Mouse (Mus musculus): ENCODE results near the gene Phf13.

Gene Phf13

GRCm38 (mm10) chr4:152013036-152013813 lies 17.2 kb upstream of the Phf13 start:
- DNase-seq (ENCODE audit: extremely low spot score), result no peak

GRCm38 (mm10) chr4:152012109-152012508 lies 16.1 kb upstream of the Phf13 start:
- no peak for DNase-seq (ENCODE audit: extremely low spot score)

- DNase-seq (ENCODE audit: extremely low spot score), result no peak
These were observed 15.2 kb upstream of the Phf13 start for GRCm38 (mm10) chr4:152011171-152011760.

- no peak for DNase-seq (ENCODE audit: extremely low spot score)
These were observed 14.7 kb upstream of the Phf13 start for GRCm38 (mm10) chr4:152010707-152011134.

GRCm38 (mm10) chr4:152010091-152010706 lies 14.1 kb upstream of the Phf13 start:
- no peak for DNase-seq (ENCODE audit: extremely low spot score)

- peak; percentile 47 for DNase-seq (ENCODE audit: extremely low spot score)
These were observed 13.3 kb upstream of the Phf13 start for GRCm38 (mm10) chr4:152009076-152010051.

GRCm38 (mm10) chr4:152008622-152009075 lies 12.6 kb upstream of the Phf13 start, which contains the start of gene Klhl21:
Klhl21 (plus strand) TSS chr4:152008803.
- DNase-seq (ENCODE audit: extremely low spot score), result peak; percentile 95

GRCm38 (mm10) chr4:152008148-152008500 lies 12.1 kb upstream of the Phf13 start:
- DNase-seq (ENCODE audit: extremely low spot score), result no peak

- DNase-seq (ENCODE audit: extremely low spot score), result no peak
These were observed 11.6 kb upstream of the Phf13 start for GRCm38 (mm10) chr4:152007481-152008147.

GRCm38 (mm10) chr4:152006812-152007211 lies 10.8 kb upstream of the Phf13 start:
- DNase-seq (ENCODE audit: extremely low spot score), result no peak

GRCm38 (mm10) chr4:152006137-152006536 lies 10.1 kb upstream of the Phf13 start:
- DNase-seq (ENCODE audit: extremely low spot score), result no peak

GRCm38 (mm10) chr4:152002063-152002462 lies 6.0 kb upstream of the Phf13 start:
- no peak for DNase-seq (ENCODE audit: extremely low spot score)

- DNase-seq (ENCODE audit: extremely low spot score), result no peak
These were observed 5.3 kb upstream of the Phf13 start for GRCm38 (mm10) chr4:152001335-152001734.

- no peak for DNase-seq (ENCODE audit: extremely low spot score)
These were observed 4.8 kb upstream of the Phf13 start for GRCm38 (mm10) chr4:152000906-152001305.

GRCm38 (mm10) chr4:151999481-151999880 lies 3.4 kb upstream of the Phf13 start:
- DNase-seq (ENCODE audit: extremely low spot score), result no peak

- no peak for DNase-seq (ENCODE audit: extremely low spot score)
These were observed 1.6 kb upstream of the Phf13 start for GRCm38 (mm10) chr4:151997701-151998100.

GRCm38 (mm10) chr4:151996951-151997222 lies 829 bp upstream of the Phf13 start:
- no peak for DNase-seq (ENCODE audit: extremely low spot score)

- DNase-seq (ENCODE audit: extremely low spot score), result no peak
These were observed 486 bp downstream of the Phf13 start for GRCm38 (mm10) chr4:151995371-151996172.

- no peak for DNase-seq (ENCODE audit: extremely low spot score)
These were observed 1.6 kb downstream of the Phf13 start for GRCm38 (mm10) chr4:151994228-151995171.

Measured in embryo, embryonic 9.5 days (tissue).